Mouse (Mus musculus) liver, embryonic 14.5 days (tissue): ENCODE results near the gene Surf6. TPM values are rescaled to one million over a fixed set of nuclear protein-coding genes. Genes with fewer than 3 reads are reported as not detected.

ENCODE experiments used
- ATAC-seq: fragments of 200-750 bp; cut with Nextera tagmentation; 2 replicates; pipeline ENCODE4 v1.8.0; 2017; ENCODE audit warnings: moderate number of reproducible peaks, mild to moderate bottlenecking, moderate library complexity; ENCODE audit not compliant: insufficient read depth
- DNase-seq, 3 experiments: peaks; one replicate each; pipeline ENCODE4 v3.0.0-alpha.2; 2012 to 2013; ENCODE audit warnings: low read depth in 3 of 3, low spot score in 3 of 3
- H3K27ac ChIP-seq: fragments of 300-500 bp; sonication (generic); 2 replicates; pipeline ENCODE4 v1.5.1; 2014; ENCODE audit warnings: moderate library complexity, mild to moderate bottlenecking, control low read depth, inconsistent platforms
- H3K27me3 ChIP-seq: fragments of 300-500 bp; sonication (generic); 2 replicates; pipeline ENCODE4 v1.6.1; 2014; ENCODE audit warnings: mild to moderate bottlenecking, low read length, moderate library complexity; ENCODE audit not compliant: control insufficient read depth, insufficient read depth
- H3K36me3 ChIP-seq: fragments of 300-500 bp; sonication (generic); replicated peaks from 2 replicates; pipeline ENCODE4 v1.6.1; 2014; ENCODE audit warnings: low read depth; ENCODE audit not compliant: control insufficient read depth, insufficient read depth
- H3K4me1 ChIP-seq, 2 experiments: fragments of 200-500 bp in 1 of 2; fragments of 300-500 bp in 1 of 2; sonication (generic) in 1 of 2; replicated peaks; 2 replicates each; pipeline ENCODE4 v1.6.1; 2012 to 2014; ENCODE audit warnings: antibody characterized with exemption in 1 of 2, inconsistent platforms in 1 of 2, low read length in 1 of 2; ENCODE audit not compliant: control insufficient read depth in 2 of 2, insufficient read depth in 2 of 2
- H3K4me2 ChIP-seq: fragments of 300-500 bp; sonication (generic); 2 replicates; pipeline ENCODE4 v1.6.1; 2014; ENCODE audit warnings: low read depth, mild to moderate bottlenecking, control low read depth, moderate library complexity
- H3K4me3 ChIP-seq, 2 experiments: fragments of 200-500 bp in 1 of 2; fragments of 300-500 bp in 1 of 2; sonication (generic) in 1 of 2; 2 replicates each; pipeline ENCODE4 v1.5.1; 2012 to 2014; ENCODE audit warnings: low read depth in 2 of 2, low read length in 2 of 2, mild to moderate bottlenecking in 2 of 2, control low read depth in 1 of 2, inconsistent platforms in 1 of 2, moderate library complexity in 1 of 2; ENCODE audit not compliant: insufficient read depth in 1 of 2
- H3K9ac ChIP-seq: fragments of 300-500 bp; sonication (generic); replicated peaks from 2 replicates; pipeline ENCODE4 v1.6.1; 2014; ENCODE audit warnings: mild to moderate bottlenecking, control low read depth, moderate library complexity
- H3K9me3 ChIP-seq: fragments of 300-500 bp; sonication (generic); 2 replicates; pipeline ENCODE4 v1.6.1; 2016; ENCODE audit warnings: low read length, mixed read lengths; ENCODE audit not compliant: control insufficient read depth
- CTCF ChIP-seq: IDR thresholded peaks from 2 replicates; pipeline ENCODE4 v1.5.1; 2016; ENCODE audit warnings: antibody characterized with exemption, low read depth, control low read depth
- EP300 ChIP-seq: IDR thresholded peaks from 2 replicates; pipeline ENCODE4 v1.6.1; 2016; ENCODE audit warnings: antibody characterized with exemption, low read depth
- WGBS: fragments of 180-500 bp; shearing (Covaris S2); extraction: QIAGEN DNeasy Blood & Tissue Kit; methylation state at CpG from one replicate; pipeline ENCODE4 v1.1.7; 2014; ENCODE audit not compliant: insufficient replicate concordance; 5-methylcytosine and 5-hydroxymethylcytosine counted together
- polyA plus RNA-seq, 2 experiments: library from polyadenylated mRNA; depleted of rRNA in 1 of 2; stranded (reverse) in 1 of 2; unstranded in 1 of 2; fragments of >200 nt; fragmentation: Nextera tagmentation in 1 of 2; extraction: Ambion mirVana in 1 of 2; gene quantifications; 2 replicates each; pipeline versions ENCODE4 v1.2.1 to v1.2.3; 2012 to 2014

The Surf6 gene
- polyA plus RNA-seq, 2 experiments: 6.3 to 10.6 TPM

- ATAC-seq (no peak), DNase-seq (no peak)
- peaks cover 44% of the 10 kb centered on the region for H3K36me3 ChIP-seq
- WGBS: 51% methylated on average over 5 of the region's 5 CpGs
- H3K9me3 ChIP-seq: no peaks in the 10 kb centered on the region
- peak overlapping the region; percentile 99 for H3K9ac ChIP-seq
- H3K4me2 ChIP-seq: peak overlapping the region; percentile 97
- TF ChIP-seq CTCF: no peak
- TF ChIP-seq EP300: no peak
- peak overlapping the region; percentile 74 for H3K27ac ChIP-seq
- H3K4me1 ChIP-seq: peaks cover 20 to 29% of the 10 kb centered on the region in 2 experiments
- H3K4me3 ChIP-seq: peak overlapping the region; percentile 92 to 96
- no peaks in the 10 kb centered on the region for H3K27me3 ChIP-seq
Observed at GRCm38 (mm10) chr2:26912253-26912770, 9.6 kb upstream of the Surf6 start.

- Histone ChIP-seq H3K27me3 (no peaks in the 10 kb centered on the region), H3K36me3 (peaks cover 53% of the 10 kb centered on the region), H3K4me2 (peak overlapping the region; percentile 97), H3K9me3 (no peaks in the 10 kb centered on the region), H3K4me1 (peaks cover 15 to 23% of the 10 kb centered on the region in 2 experiments), H3K9ac (peak overlapping the region; percentile 99), H3K4me3 (peak overlapping the region; percentile 92 to 96), H3K27ac (peak overlapping the region; percentile 74)
- under 1% methylated on average over 37 of the region's 37 CpGs for WGBS
- peak; percentile 46 for ATAC-seq
- DNase-seq: peak in 2 of 3 experiments; percentile 47 to 61
- TF ChIP-seq EP300 (no peak), CTCF (no peak; the same call in 1 of the 2 replicates)
Observed at GRCm38 (mm10) chr2:26910994-26911765, 8.5 kb upstream of the Surf6 start.

GRCm38 (mm10) chr2:26910124-26910993, 7.7 kb upstream of the Surf6 start, which contains the start of the genes Med22 and Rpl7a:
Gene Med22 (minus strand): TSS chr2:26910677.
Gene Rpl7a (plus strand): TSS chr2:26910764.
- DNase-seq: peak; percentile 98
- Histone ChIP-seq H3K27ac (peak within 1 kb of the TSS; percentile 87), H3K9ac (peak within 1 kb of the TSS; percentile 99), H3K9me3 (no peaks in the 10 kb centered on the region), H3K4me1 (peaks cover 12 to 20% of the 10 kb centered on the region in 2 experiments), H3K4me3 (peak within 1 kb of the TSS; percentile 92 to 96), H3K4me2 (peak within 1 kb of the TSS; percentile 97), H3K36me3 (peaks cover 58% of the 10 kb centered on the region), H3K27me3 (no peaks in the 10 kb centered on the region)
- WGBS: 0% methylated on average over 71 of the region's 74 CpGs
- ATAC-seq: peak; percentile 93
- TF ChIP-seq CTCF: 0 out of 2 replicates have a peak, but pooled peaks have one; percentile 8
- TF ChIP-seq EP300: peak; percentile 80

GRCm38 (mm10) chr2:26909387-26909784, 6.7 kb upstream of the Surf6 start:
- Histone ChIP-seq H3K36me3 (peaks cover 56% of the 10 kb centered on the region), H3K9me3 (no peaks in the 10 kb centered on the region), H3K27me3 (no peaks in the 10 kb centered on the region), H3K4me1 (peaks cover 12% of the 10 kb centered on the region in 2 experiments), H3K4me2 (peak overlapping the region; percentile 97), H3K9ac (peak overlapping the region; percentile 74), H3K27ac (peak overlapping the region; percentile 87), H3K4me3 (peak overlapping the region; percentile 80 to 92)
- DNase-seq (no peak), ATAC-seq (no peak)
- TF ChIP-seq EP300: no peak
- TF ChIP-seq CTCF: peak; percentile 45
